Mouse (Mus musculus): Measurements from ENCODE around the gene Col18a1.

DNA sequence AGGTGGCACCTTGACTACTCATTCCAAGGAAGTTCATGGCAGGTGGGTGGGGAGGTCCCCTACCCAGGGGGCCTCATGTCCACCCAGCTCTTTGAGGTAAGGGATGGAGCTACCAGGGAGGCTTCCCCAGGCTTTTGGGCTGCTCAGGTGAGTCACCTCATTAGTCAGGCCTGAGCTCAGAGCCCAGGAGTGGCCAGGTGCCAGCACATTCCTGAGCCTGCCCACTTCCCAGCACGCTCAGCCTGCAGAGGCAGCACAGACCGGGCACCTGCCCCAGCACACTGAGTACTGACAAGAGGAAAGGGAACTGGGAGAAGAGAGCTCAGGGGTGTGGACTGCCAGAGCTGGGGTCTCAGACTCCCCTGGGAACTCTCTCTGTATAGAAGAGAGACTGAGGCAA lies 24.0 kb downstream of the Col18a1 start:
- TF ChIP-seq CTCF (IDR thresholded peaks at IDR 0.05) (peak; percentile 10; the same call in 1 of the 2 replicates), EP300 (IDR thresholded peaks at IDR 0.05) (no peak)

Measured in lung, postnatal 0 days (tissue).